Mouse (Mus musculus) adrenal gland, postnatal 25 days (tissue): ENCODE results near the gene Plod1. TPM values are rescaled to one million over a fixed set of nuclear protein-coding genes. Genes with fewer than 3 reads are reported as not detected.
A peak's percentile ranks its signal among the peaks of the same experiment; 100 is the strongest.

Experiments
- DNase-seq: peaks from one replicate; pipeline ENCODE4 v3.0.0; 2021; ENCODE audit warnings: mixed read lengths
- total RNA-seq: library from RNA; stranded (reverse); gene quantifications from 2 replicates; pipeline ENCODE4 v1.2.3, GENCODE M21; 2021

Plod1 gene
- total RNA-seq, 1 experiment from 2014 or later = 41.0 TPM

- no peak for DNase-seq
These were observed 1.9 kb upstream of the Plod1 start for GRCm38 (mm10) chr4:147938148-147939096.

GRCm38 (mm10) chr4:147937486-147937885 is 919 bp upstream of the Plod1 start:
- DNase-seq = no peak

GRCm38 (mm10) chr4:147937021-147937420 is 454 bp upstream of the Plod1 start:
- no peak for DNase-seq

GRCm38 (mm10) chr4:147935904-147936303 is 663 bp downstream of the Plod1 start:
- DNase-seq = no peak

GRCm38 (mm10) chr4:147934611-147935010 is 2.0 kb downstream of the Plod1 start:
- no peak for DNase-seq

GRCm38 (mm10) chr4:147934134-147934533 is 2.4 kb downstream of the Plod1 start:
- DNase-seq = no peak

GRCm38 (mm10) chr4:147930946-147931345 is 5.6 kb downstream of the Plod1 start:
- no peak for DNase-seq

GRCm38 (mm10) chr4:147928540-147928939 is 8.0 kb downstream of the Plod1 start:
- DNase-seq = no peak

GRCm38 (mm10) chr4:147928136-147928535 is 8.4 kb downstream of the Plod1 start:
- no peak for DNase-seq

GRCm38 (mm10) chr4:147927705-147928104 is 8.9 kb downstream of the Plod1 start:
- DNase-seq = peak; percentile 30

GRCm38 (mm10) chr4:147922341-147922740 is 14.2 kb downstream of the Plod1 start:
- no peak for DNase-seq

GRCm38 (mm10) chr4:147920973-147921372 is 15.6 kb downstream of the Plod1 start:
- no peak for DNase-seq

GRCm38 (mm10) chr4:147918459-147919121 is 18.0 kb downstream of the Plod1 start:
- peak; percentile 32 for DNase-seq

- no peak for DNase-seq
These were observed 27.1 kb downstream of the Plod1 start for GRCm38 (mm10) chr4:147909486-147909885.

- peak; percentile 25 for DNase-seq
These were observed 30.3 kb downstream of the Plod1 start for GRCm38 (mm10) chr4:147906230-147906629.

- no peak for DNase-seq
These were observed 31.4 kb downstream of the Plod1 start for GRCm38 (mm10) chr4:147905090-147905659.

- peak; percentile 86 for DNase-seq
These were observed 32.1 kb downstream of the Plod1 start, which contains the start of gene Mfn2 for GRCm38 (mm10) chr4:147904313-147905089. Gene Mfn2, minus strand, starts transcription at chr4:147904704.

- DNase-seq = peak; percentile 37
These were observed 33.0 kb downstream of the Plod1 start for GRCm38 (mm10) chr4:147903601-147904000.

- DNase-seq = no peak
These were observed 33.6 kb downstream of the Plod1 start for GRCm38 (mm10) chr4:147902906-147903500.

GRCm38 (mm10) chr4:147900452-147900851 is 36.1 kb downstream of the Plod1 start:
- no peak for DNase-seq

GRCm38 (mm10) chr4:147897348-147897747 is 39.2 kb downstream of the Plod1 start:
- no peak for DNase-seq

GRCm38 (mm10) chr4:147896411-147896810 is 40.2 kb downstream of the Plod1 start:
- no peak for DNase-seq
